Mouse (Mus musculus) ovary, postnatal 14 days (tissue): ENCODE measurements around the gene Olfr969.
"Not testable (repeated sequence)": the region's sequence is repeated elsewhere in the genome, so short reads cannot be mapped to it uniquely, and the experiment has no call there.

Experiments used
- DNase-seq: peaks from one replicate; pipeline ENCODE4 v3.0.0; 2022; ENCODE audit warnings: low spot score

Olfr969 gene

GRCm38 (mm10) chr9:39790558-39790957 is at the start of gene Olfr969:
Olfr969 (plus strand) TSS chr9:39790945.
- no peak for DNase-seq

- DNase-seq = no peak
Measured at GRCm38 (mm10) chr9:39745949-39746348, 44.8 kb upstream of the Olfr969 start, which contains the start of gene Olfr967. Olfr967 (plus strand) TSS chr9:39746249.

GRCm38 (mm10) chr9:39746428-39746827 is 44.3 kb upstream of the Olfr969 start:
- DNase-seq = no peak

GRCm38 (mm10) chr9:39783153-39783552 is 7.6 kb upstream of the Olfr969 start, which contains the start of gene Olfr968:
Olfr968 (minus strand) TSS chr9:39783253.
- no peak for DNase-seq

GRCm38 (mm10) chr9:39808560-39808959 is 17.8 kb downstream of the Olfr969 start, which contains the start of gene Olfr970:
Olfr970 (plus strand) TSS chr9:39808860.
- DNase-seq = no peak

GRCm38 (mm10) chr9:39836576-39836975 is 45.8 kb downstream of the Olfr969 start, which contains the start of gene Olfr971:
Olfr971 (plus strand) TSS chr9:39836876.
- DNase-seq = not testable (repeated sequence)
